Comparison of ENCODE assay signal across 9 mouse cellular contexts in genomic region chr8:8657692-8658355, GRCm38 (mm10). TPM values are rescaled to one million over a fixed set of nuclear protein-coding genes. Genes with fewer than 3 reads are reported as not detected.
DNase-seq lines count a peak whose midpoint lies in the region; ATAC-seq and TF ChIP-seq lines count a peak whose summit lies in the region.
"Had no signal": no experiment of that assay in that cellular context is flagged by ENCODE, and none has a peak within 500 bp of the region (broad histone marks: within the 10 kb centered on the region; RNA-seq: fewer than 3 reads in every experiment).

No protein-coding gene starts in this region.

- H3K4me2 ChIP-seq in limb, embryonic 12.5 days = peak overlapping the region; percentile 88

- peak overlapping the region; percentile 69 for H3K27ac ChIP-seq in left cerebral cortex, adult 2 months
- H3K27ac ChIP-seq in forebrain, embryonic 10.5 days = peak overlapping the region; percentile 98
- H3K27ac ChIP-seq in limb, embryonic 12.5 days = peak overlapping the region; percentile 2; the same call in 1 of the 2 replicates

- no peak for DNase-seq in left cerebral cortex, adult 2 months (ENCODE audit: extremely low spot score in 1 of 2, low spot score in 2 of 2)
- DNase-seq in left cerebral cortex, adult 18-20 months (ENCODE audit: low spot score in 2 of 2) = no peak
- peak; percentile 39 for DNase-seq in forebrain, embryonic 10.5 days (ENCODE audit: extremely low spot score, low spot score)
- peak; percentile 60 for DNase-seq in retina, postnatal 1 day
- no peak for DNase-seq in adipocyte (ENCODE audit: low spot score)
- no peak for DNase-seq in thymus, postnatal 14 days
- no peak for DNase-seq in adrenal gland, postnatal 14 days

- H3K36me3 ChIP-seq in forebrain, embryonic 10.5 days (replicated peaks) = peaks cover 8% of the 10 kb centered on the region; the same call in 1 of the 2 replicates
- no peaks in the 10 kb centered on the region for H3K36me3 ChIP-seq in limb, embryonic 12.5 days

- H3K27me3 ChIP-seq in forebrain, embryonic 10.5 days (ENCODE audit: poor library complexity, severe bottlenecking) = peaks cover 6% of the 10 kb centered on the region; the same call in 1 of the 2 replicates
- H3K27me3 ChIP-seq in limb, embryonic 12.5 days = 0 out of 2 replicates have a peak, but pooled peaks cover 3% of the 10 kb centered on the region
- H3K27me3 ChIP-seq: Patski had no signal

- no peak for ATAC-seq in limb, embryonic 12.5 days (ENCODE audit: insufficient number of reproducible peaks, insufficient read depth, low FRiP score, low TSS enrichment, low read depth)
- ATAC-seq: Patski had no signal

- H3K4me1 ChIP-seq in forebrain, embryonic 10.5 days = peaks cover 64% of the 10 kb centered on the region
- H3K4me1 ChIP-seq in limb, embryonic 12.5 days (replicated peaks) = peaks cover 47% of the 10 kb centered on the region

- H3K9ac ChIP-seq in limb, embryonic 12.5 days (replicated peaks) = peak overlapping the region; percentile 95

- peak overlapping the region; percentile 95 for H3K4me3 ChIP-seq in left cerebral cortex, adult 2 months
- H3K4me3 ChIP-seq in forebrain, embryonic 10.5 days = peak overlapping the region; percentile 97
- peak overlapping the region; percentile 95 for H3K4me3 ChIP-seq in limb, embryonic 12.5 days (replicated peaks)

- intact Hi-C loops in left cerebral cortex, adult 2 months (cut with DNase I) = loop anchor here (2.0 to 10.0 kb wide), 4 partner anchors 425 to 1641 kb away; no protein-coding TSS in a partner anchor

- H3K9me3 ChIP-seq in forebrain, embryonic 10.5 days = no peaks in the 10 kb centered on the region
- no peaks in the 10 kb centered on the region for H3K9me3 ChIP-seq in limb, embryonic 12.5 days

- TF ChIP-seq CTCF in left cerebral cortex, adult 2 months (IDR thresholded peaks at IDR 0.05) = no peak

- 5% methylated on average over 5 of the region's 5 CpGs for WGBS in forebrain, embryonic 10.5 days
- WGBS in limb, embryonic 12.5 days = 32% methylated on average over 5 of the region's 5 CpGs

RNA-seq across cellular contexts. Expression of gene Efnb2, which starts 3.2 kb away (rescaled TPM):
- 10 to 100 TPM; 61.3 to 62.8 TPM for total RNA-seq in left cerebral cortex, adult 2 months (2021)
- total RNA-seq in left cerebral cortex, adult 18-20 months (2021) = 10 to 100 TPM; 60.1 to 64.2 TPM
- polyA plus RNA-seq in forebrain, embryonic 10.5 days (2016; fragmentation: Nextera tagmentation; extraction: Ambion mirVana) = 28.7 and 29.9 TPM in 2 replicates
- 32.4 and 38.1 TPM in 2 replicates for polyA plus RNA-seq in limb, embryonic 12.5 days (2016; fragmentation: Nextera tagmentation; extraction: Ambion mirVana)
- total RNA-seq in adrenal gland, postnatal 14 days (2021) = 31.5 and 31.6 TPM in 2 replicates

RNA-seq across cellular contexts. Expression of gene Arglu1, which starts 32.5 kb away (rescaled TPM):
- total RNA-seq in left cerebral cortex, adult 2 months (2021) = 100 to 1,000 TPM; 102 to 109 TPM
- total RNA-seq in left cerebral cortex, adult 18-20 months (2021) = 10 to 100 TPM; 89.2 to 97.9 TPM
- polyA plus RNA-seq in forebrain, embryonic 10.5 days (2016; fragmentation: Nextera tagmentation; extraction: Ambion mirVana) = 154 and 157 TPM in 2 replicates
- 211 and 212 TPM in 2 replicates for polyA plus RNA-seq in limb, embryonic 12.5 days (2016; fragmentation: Nextera tagmentation; extraction: Ambion mirVana)
- total RNA-seq in adrenal gland, postnatal 14 days (2021) = 76.4 and 95.8 TPM in 2 replicates

Comparison
In these comparisons a context has a peak if more than half of its experiments do, and no peak if none do; other contexts are left out.
1. DNase-seq: peak in forebrain, embryonic 10.5 days (single experiment) and retina, postnatal 1 day (single experiment); none in left cerebral cortex, adult 2 months (0 of 2), left cerebral cortex, adult 18-20 months (0 of 2), adipocyte (single experiment), thymus, postnatal 14 days (single experiment) and adrenal gland, postnatal 14 days (single experiment).
2. H3K27ac ChIP-seq: peak in every context shown above with its lines; median percentile 98 in forebrain, embryonic 10.5 days; 69 in left cerebral cortex, adult 2 months; 2 in limb, embryonic 12.5 days.
3. Peak in every context shown above with its lines, with median percentiles within 50 percentile points of each other: H3K4me3 ChIP-seq.